Mouse (Mus musculus) adrenal gland, postnatal 4 days (tissue): Measurements from ENCODE around the gene 2310061I04Rik. TPM values are rescaled to one million over a fixed set of nuclear protein-coding genes. Genes with fewer than 3 reads are reported as not detected.
A peak's percentile ranks its signal among the peaks of the same experiment; 100 is the strongest.

Experiments used
- DNase-seq, 2 experiments: peaks; one replicate each; pipeline ENCODE4 v3.0.0; 2021 to 2022; ENCODE audit warnings: low spot score in 2 of 2, mixed read lengths in 2 of 2
- total RNA-seq, 2 experiments: library from RNA; stranded (reverse); gene quantifications; 2 replicates each; pipeline ENCODE4 v1.2.3; 2021

2310061I04Rik gene
- total RNA-seq, 2 experiments from 2014 or later, result 34.4 to 34.5 TPM

- DNase-seq, result no peak
Observed at GRCm38 (mm10) chr17:35870884-35871696, 26.1 kb downstream of the 2310061I04Rik start.

- DNase-seq, result no peak
Observed at GRCm38 (mm10) chr17:35870151-35870883, 26.9 kb downstream of the 2310061I04Rik start.

- DNase-seq, result no peak
Observed at GRCm38 (mm10) chr17:35869346-35870067, 27.7 kb downstream of the 2310061I04Rik start.

- DNase-seq, result no peak
Observed at GRCm38 (mm10) chr17:35868961-35869345, 28.3 kb downstream of the 2310061I04Rik start.

GRCm38 (mm10) chr17:35868165-35868820 is 28.9 kb downstream of the 2310061I04Rik start:
- DNase-seq, result no peak

GRCm38 (mm10) chr17:35866911-35867890 is 30.0 kb downstream of the 2310061I04Rik start:
- no peak for DNase-seq

- peak in 1 of 2 experiments; percentile 51 for DNase-seq
Observed at GRCm38 (mm10) chr17:35866281-35866831, 30.9 kb downstream of the 2310061I04Rik start.

- DNase-seq, result peak in 1 of 2 experiments; percentile 55
Observed at GRCm38 (mm10) chr17:35865481-35866280, 31.6 kb downstream of the 2310061I04Rik start, which contains the start of gene Ppp1r18. Gene Ppp1r18 (plus strand): TSS chr17:35865593.

- DNase-seq, result no peak
Observed at GRCm38 (mm10) chr17:35864832-35865353, 32.3 kb downstream of the 2310061I04Rik start.

GRCm38 (mm10) chr17:35861198-35861857 is 35.9 kb downstream of the 2310061I04Rik start, which contains the start of gene Nrm:
Gene Nrm (plus strand): TSS chr17:35861318.
- DNase-seq, result peak; percentile 74 to 85

- no peak for DNase-seq
Observed at GRCm38 (mm10) chr17:35860831-35861197, 36.4 kb downstream of the 2310061I04Rik start.

- DNase-seq, result no peak
Observed at GRCm38 (mm10) chr17:35859835-35860234, 37.4 kb downstream of the 2310061I04Rik start.

GRCm38 (mm10) chr17:35859371-35859770 is 37.9 kb downstream of the 2310061I04Rik start:
- no peak for DNase-seq

- no peak for DNase-seq
Observed at GRCm38 (mm10) chr17:35850974-35851373, 46.3 kb downstream of the 2310061I04Rik start.

GRCm38 (mm10) chr17:35848112-35848511 is 49.1 kb downstream of the 2310061I04Rik start:
- no peak for DNase-seq

- DNase-seq, result no peak
Observed at GRCm38 (mm10) chr17:35843514-35843913, 53.7 kb downstream of the 2310061I04Rik start.
